ENCODE assay signal across 19 mouse cellular contexts in the genomic region with DNA sequence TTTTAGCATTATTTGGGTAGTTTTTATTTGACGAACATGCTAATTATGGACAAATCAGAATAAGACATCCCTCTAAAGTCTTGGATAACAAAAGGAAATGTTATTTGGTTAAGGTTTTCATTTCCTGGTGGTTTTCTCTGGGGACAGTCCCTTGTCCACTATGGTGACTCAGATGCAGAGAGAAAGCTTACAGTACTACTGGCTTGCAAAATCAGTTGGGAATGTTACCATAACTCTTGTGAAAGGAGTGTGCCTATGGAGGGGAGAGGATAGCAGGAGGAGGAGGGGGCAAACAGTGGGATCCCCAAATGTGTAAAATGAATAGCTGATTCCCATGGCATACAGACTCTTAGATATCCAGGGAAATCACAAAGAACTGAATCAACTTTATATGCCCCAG.
"Had no signal": no experiment of that assay in that cellular context is flagged by ENCODE, and none has a peak within 500 bp of the region (broad histone marks: within the 10 kb centered on the region; RNA-seq: fewer than 3 reads in every experiment).

No protein-coding gene starts in this region.

- ATAC-seq: midbrain, embryonic 16.5 days had no signal

- H3K27me3 ChIP-seq: midbrain, embryonic 12.5 days; neural tube, embryonic 13.5 days; neural tube, embryonic 15.5 days had no signal

- H3K4me1 ChIP-seq: midbrain, embryonic 10.5 days; midbrain, embryonic 12.5 days; neural tube, embryonic 13.5 days; neural tube, embryonic 15.5 days had no signal

- DNase-seq: lung, adult 18-20 months; lung, embryonic 14.5 days; lung, postnatal 14 days; lung, postnatal 4 days; midbrain, embryonic 14.5 days; retina, postnatal 1 day; right cerebral cortex, adult 18-20 months; right cerebral cortex, postnatal 25 days; right cerebral cortex, postnatal 4 days; spleen, adult 18-20 months; thymus, adult 2 months; thymus, postnatal 25 days; thymus, postnatal 4 days had no signal

- H3K4me3 ChIP-seq: midbrain, embryonic 10.5 days; midbrain, embryonic 12.5 days; myocyte; neural tube, embryonic 13.5 days; neural tube, embryonic 15.5 days had no signal

- H3K27ac ChIP-seq: midbrain, embryonic 10.5 days; midbrain, embryonic 12.5 days; neural tube, embryonic 13.5 days; neural tube, embryonic 15.5 days had no signal

- H3K4me2 ChIP-seq: lung, embryonic 14.5 days; midbrain, embryonic 12.5 days; neural tube, embryonic 13.5 days; neural tube, embryonic 15.5 days had no signal

- H3K9ac ChIP-seq: lung, embryonic 14.5 days; midbrain, embryonic 12.5 days; neural tube, embryonic 13.5 days; neural tube, embryonic 15.5 days had no signal

- H3K36me3 ChIP-seq: midbrain, embryonic 10.5 days; midbrain, embryonic 12.5 days; neural tube, embryonic 13.5 days; neural tube, embryonic 15.5 days had no signal

- H3K9me3 ChIP-seq: midbrain, embryonic 10.5 days; midbrain, embryonic 12.5 days; neural tube, embryonic 13.5 days; neural tube, embryonic 15.5 days had no signal
